Mouse (Mus musculus) CD4-positive helper T cell, adult 2 months (primary cell): ENCODE results near the gene Fgfr2.

Source experiments
- DNase-seq: peaks from one replicate; pipeline ENCODE4 v3.0.0-alpha.2; 2012; ENCODE audit warnings: low read depth, missing footprints, low spot score

Gene Fgfr2

GRCm38 (mm10) chr7:130367222-130368035, 2755.7 kb downstream of the Fgfr2 start:
- DNase-seq: no peak

DNA sequence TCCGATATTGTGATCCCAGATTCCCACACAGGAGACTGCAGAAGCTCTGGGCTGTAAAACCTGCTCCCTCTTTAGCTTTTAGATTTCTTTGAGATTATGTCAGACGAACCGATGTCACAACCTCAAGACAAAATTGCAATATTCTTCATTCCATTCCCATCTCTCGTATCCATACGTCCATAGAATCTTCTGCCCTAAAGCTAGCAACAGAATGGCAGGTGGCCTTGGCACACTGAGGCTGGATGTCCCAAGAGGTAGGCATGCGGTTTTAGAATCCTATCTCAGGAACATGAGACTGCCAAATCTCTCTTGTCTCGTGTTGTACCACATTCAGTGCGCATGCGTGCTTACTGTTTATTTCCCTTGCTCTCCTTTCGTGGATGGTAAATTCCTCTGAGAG, 2757.4 kb downstream of the Fgfr2 start:
- no peak for DNase-seq

- no peak for DNase-seq
These were observed 2782.6 kb downstream of the Fgfr2 start for GRCm38 (mm10) chr7:130340412-130341152.

DNA sequence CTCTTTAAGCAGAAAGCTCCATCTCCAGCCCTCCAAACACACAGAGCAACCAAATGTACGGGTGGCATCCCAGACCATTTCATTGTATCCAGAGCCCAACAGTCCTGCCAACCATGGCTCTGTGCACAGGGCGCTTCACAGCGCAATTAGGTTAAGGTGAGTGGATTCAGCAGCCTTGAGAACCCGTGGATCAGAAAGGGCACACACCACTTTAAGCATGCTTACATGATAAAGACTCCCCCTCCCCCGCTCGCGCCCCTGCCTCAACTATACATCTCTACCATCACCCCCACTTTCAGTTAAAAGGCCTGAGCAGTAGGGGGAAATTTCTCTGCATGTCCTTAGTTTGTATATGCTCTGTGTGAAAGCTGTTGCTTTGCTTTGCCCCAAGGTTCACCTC, 2785.5 kb downstream of the Fgfr2 start:
- no peak for DNase-seq

GRCm38 (mm10) chr7:130335440-130336051, 2787.6 kb downstream of the Fgfr2 start:
- DNase-seq: no peak

DNA sequence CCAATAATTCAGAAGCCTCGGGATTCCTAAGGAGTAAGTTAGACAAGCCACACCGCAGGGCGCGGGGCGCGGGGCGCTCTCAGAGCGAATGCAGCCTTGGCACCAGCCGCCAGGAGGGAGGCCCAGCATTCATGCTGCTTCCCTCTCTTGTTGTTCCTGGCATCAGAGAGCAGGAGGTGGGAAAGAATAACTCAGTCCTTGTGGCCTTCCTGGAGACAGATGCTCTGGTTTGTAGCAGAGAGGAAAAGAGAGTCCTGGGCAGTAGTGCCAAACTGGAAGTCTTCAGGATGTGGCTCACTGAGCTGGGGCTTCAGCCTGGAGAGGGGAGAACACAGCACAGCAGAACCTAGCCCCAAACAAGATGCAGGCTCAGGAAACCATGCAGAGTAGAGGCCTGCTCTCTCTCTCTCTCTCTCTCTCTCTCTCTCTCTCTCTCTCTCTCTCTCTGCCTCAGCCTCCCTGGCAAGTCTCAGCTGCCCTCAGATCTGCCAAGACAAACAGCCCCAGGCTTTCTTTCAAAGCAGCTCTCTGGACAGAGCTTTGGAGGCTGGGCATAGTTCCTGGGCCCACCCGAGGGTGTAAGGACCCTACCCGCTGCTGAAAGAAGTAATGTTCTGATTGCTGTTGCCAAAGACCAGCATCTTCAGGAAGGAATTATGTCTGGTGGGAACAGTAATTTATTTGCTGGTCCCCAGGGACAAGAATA, 2790.5 kb downstream of the Fgfr2 start:
- DNase-seq: no peak

GRCm38 (mm10) chr7:130327603-130328365, 2795.4 kb downstream of the Fgfr2 start:
- no peak for DNase-seq

GRCm38 (mm10) chr7:130325983-130326433, 2797.1 kb downstream of the Fgfr2 start:
- no peak for DNase-seq

GRCm38 (mm10) chr7:130324716-130325401, 2798.3 kb downstream of the Fgfr2 start:
- no peak for DNase-seq

DNA sequence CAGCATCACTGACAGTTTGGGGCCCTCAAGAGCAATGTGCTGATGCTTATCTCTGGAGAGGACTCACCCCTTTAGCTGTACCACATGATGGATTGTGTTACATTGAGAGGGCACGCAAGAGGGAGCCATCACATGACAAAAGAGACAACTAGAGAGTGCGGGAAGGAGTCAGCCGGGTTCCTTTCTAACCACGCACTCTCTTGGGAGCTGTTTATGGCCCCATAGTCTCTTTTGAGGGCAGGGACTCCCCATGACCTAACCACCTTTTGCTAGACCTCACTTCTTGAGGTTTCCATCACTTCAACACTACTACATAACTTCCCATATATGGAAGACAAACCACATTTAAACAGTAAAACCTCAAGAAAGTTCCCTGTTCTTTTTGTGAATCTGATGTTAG, 2799.4 kb downstream of the Fgfr2 start:
- DNase-seq: no peak

DNA sequence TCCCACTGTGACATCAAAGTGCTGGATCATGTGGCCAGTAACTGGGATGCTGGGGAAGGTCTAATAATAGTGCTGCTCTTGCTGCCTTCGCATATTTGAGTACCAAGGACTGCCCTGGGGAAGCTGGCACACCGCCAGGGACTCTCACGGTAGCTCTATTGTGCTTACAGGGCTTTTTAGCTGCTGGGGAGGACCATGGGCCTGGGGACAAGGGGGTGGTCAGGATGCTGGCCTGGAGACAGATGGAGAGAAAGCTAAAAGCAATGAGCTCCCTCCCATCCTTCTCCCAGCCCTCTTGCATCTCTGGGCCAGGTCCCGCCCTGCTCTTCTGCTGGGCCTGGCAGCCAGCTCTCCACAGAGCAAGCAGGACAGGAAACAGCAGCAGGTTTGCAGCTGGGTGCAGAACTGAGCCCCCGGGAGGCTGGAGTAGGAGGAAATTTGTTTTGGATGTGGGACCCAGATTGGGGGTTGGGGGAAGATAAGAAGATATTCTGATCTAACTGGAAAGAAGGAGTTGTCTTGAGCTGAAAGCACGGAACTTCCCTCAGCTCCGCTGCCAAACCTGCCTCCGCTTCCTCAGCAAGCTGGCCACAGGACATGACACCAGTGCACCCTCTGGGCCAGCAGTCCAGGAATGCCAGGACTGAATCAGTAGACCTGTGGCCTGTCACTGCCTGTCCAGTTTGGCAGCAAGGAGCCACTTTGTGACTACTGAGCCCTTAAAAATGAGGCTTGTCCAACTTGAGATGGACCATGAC, 2803.2 kb downstream of the Fgfr2 start:
- DNase-seq: no peak

DNA sequence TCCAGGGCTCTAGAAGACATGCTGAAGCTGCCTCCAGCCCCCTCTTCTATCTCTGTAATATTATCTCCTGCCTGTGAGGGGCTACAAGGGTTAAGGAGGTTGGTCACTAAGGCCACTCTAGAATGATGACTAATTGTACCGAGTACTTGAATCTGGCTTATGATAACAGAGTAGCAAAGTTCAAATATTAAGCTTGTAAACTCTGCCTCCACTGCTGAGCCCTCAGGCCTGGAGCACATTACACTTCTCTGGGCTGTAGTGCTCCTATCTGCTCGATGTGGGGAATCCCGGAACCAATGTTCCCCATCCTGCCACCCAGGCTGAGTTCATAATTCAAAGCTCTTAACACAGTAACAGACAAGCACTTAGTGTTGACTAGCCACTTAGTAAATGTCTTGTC, 2806.9 kb downstream of the Fgfr2 start:
- DNase-seq: no peak

- no peak for DNase-seq
These were observed 2807.9 kb downstream of the Fgfr2 start for GRCm38 (mm10) chr7:130315221-130315620.

GRCm38 (mm10) chr7:130314658-130315057, 2808.5 kb downstream of the Fgfr2 start:
- no peak for DNase-seq

- no peak for DNase-seq
These were observed 2811.8 kb downstream of the Fgfr2 start for GRCm38 (mm10) chr7:130311362-130311761.

DNA sequence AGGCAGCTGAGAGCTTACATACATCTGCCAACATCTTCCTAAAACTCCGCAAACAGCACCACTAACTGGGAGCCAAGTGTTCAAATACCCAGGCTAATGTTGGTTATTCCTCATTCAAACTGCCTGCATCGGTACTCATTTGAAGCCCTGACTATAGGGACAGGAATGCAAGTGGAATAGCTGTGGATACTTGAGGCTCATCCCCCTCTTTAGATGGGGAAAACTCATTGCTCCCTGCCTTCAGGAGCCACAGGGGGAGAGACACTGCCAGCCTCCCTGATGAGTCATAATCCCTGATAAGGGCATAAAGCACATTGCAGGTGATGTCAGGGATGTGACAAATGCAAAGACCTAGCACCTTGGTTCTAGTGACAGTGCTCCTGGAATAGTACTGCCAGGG, 2814.0 kb downstream of the Fgfr2 start:
- no peak for DNase-seq

DNA sequence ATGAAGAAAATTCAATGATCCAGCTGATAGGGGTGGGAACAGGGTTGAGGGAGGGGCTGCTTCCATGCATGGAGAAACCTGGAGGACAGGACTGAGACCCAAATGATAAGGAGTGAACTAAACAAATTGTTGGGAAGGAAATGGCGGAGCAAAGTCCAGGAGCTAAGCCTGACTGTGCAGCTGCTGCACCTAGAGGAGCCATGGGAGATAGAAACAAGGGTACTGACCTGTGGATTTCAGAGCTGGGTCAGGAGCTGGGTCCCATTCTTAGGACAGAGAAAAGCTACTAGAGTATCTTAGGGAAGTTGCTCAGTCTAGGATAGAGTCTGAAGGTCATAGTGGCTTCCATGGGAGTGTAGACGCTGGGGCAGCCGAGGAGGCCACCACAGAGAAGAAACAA, 2816.1 kb downstream of the Fgfr2 start:
- DNase-seq: no peak

DNA sequence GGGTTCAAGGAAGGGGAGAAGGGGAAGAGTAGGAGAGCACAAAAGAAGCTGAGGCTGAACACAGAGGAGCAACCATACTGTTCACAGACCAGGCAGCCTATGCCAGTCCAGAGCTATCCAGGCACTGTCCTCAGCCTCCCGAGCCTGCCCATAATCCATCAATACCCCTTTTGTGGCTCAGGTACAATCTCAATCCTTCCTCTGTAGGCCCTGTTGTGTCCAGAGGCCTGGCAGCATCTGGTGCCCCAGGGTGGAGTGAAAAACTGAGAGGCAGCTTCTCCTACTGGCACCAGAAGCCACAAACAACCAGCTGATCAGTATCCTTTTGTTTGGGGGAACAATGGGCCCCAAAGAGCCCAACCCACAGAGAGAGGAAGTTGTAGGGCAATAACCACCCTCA, 2818.5 kb downstream of the Fgfr2 start:
- no peak for DNase-seq

GRCm38 (mm10) chr7:130303464-130303863, 2819.7 kb downstream of the Fgfr2 start:
- no peak for DNase-seq

DNA sequence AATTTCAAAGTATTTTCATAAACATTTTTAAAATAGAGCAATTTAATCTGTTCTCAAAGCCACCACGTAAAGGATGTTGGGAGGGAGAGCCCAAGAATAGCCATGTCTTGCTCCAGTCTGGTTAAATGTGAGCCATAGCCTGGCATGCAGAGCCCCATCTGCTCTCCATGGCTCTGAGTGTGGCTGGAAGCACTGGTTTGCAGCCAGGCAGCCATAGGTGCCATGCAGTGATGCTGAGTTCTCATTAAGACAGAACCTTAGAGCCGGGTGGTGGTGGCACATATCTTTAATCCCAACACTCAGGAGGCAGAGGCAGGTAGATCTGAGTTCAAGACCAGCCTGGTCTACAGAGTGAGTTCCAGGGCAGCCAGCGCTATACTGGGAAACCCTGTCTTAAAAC, 2822.5 kb downstream of the Fgfr2 start:
- no peak for DNase-seq
